Mouse (Mus musculus) kidney, adult 2 months (tissue): ENCODE data around the gene Slc10a4.

Source experiments
- CTCF ChIP-seq: fragments of 200-500 bp; conservative IDR thresholded peaks from 2 replicates; pipeline ENCODE4 v1.5.1; 2011; ENCODE audit warnings: low read depth, mild to moderate bottlenecking, control low read depth, low read length, moderate library complexity, mixed read lengths; ENCODE audit not compliant: insufficient read depth, insufficient read length
- POLR2A ChIP-seq: fragments of 200-500 bp; IDR thresholded peaks from one replicate; pipeline ENCODE4 v1.6.1; 2011; ENCODE audit warnings: low read depth, low read length, control low read depth

GRCm38 (mm10) chr5:72994928-72995327, 11.8 kb upstream of the Slc10a4 start:
- no peak for TF ChIP-seq POLR2A
- no peak for TF ChIP-seq CTCF
